Mouse (Mus musculus): Measurements from ENCODE around the gene Igf1r.

GRCm38 (mm10) chr7:67961567-67962267, 9.1 kb downstream of the Igf1r start:
- peak; percentile 95 for TF ChIP-seq CTCF (IDR thresholded peaks at IDR 0.05; ENCODE audit: low read depth)
- TF ChIP-seq EP300 (IDR thresholded peaks at IDR 0.05; ENCODE audit: low read depth) = no peak

All from liver, postnatal 0 days (tissue).